Mouse (Mus musculus): Measurements from ENCODE around the gene Col6a6.

DNA sequence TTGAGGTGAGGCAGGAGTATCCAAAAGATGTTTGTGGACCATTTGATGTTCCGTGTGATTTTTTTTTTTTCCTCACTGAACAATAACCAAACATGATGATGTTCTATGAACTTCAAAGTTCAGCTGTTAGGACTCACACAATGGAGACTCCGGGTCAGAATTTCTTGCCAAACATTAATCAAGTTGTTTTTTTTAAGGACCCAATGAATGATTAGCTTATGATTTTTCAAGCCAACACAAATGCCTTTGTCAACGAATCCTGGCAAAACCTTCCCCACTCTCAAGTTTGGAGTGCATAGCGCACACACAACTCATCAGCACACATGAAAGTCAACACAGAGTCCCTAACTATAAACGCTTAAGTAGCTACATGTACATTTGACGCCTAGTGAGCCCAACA, 7.2 kb downstream of the Col6a6 start:
- TF ChIP-seq CTCF (IDR thresholded peaks at IDR 0.05; ENCODE audit: extremely low read depth, insufficient read length, insufficient replicate concordance, low read depth, low read length) (no peak), POLR2A (IDR thresholded peaks at IDR 0.05; ENCODE audit: low read depth, low read length) (no peak)

Measured in small intestine, adult 2 months (tissue).